Mouse (Mus musculus) CH12.LX (cell line): ENCODE data around the gene Bad.

Experiments
- CTCF ChIP-seq, 2 experiments: IDR thresholded peaks in 1 of 2; conservative IDR thresholded peaks in 1 of 2; 2 replicates each; pipeline ENCODE4 v1.5.1; 2011 to 2012; ENCODE audit warnings: low read depth in 2 of 2, low read length in 2 of 2, improper control_type of control experiment in 1 of 2, inconsistent platforms in 1 of 2, mild to moderate bottlenecking in 1 of 2, moderate library complexity in 1 of 2
- PAX5 ChIP-seq: IDR thresholded peaks from 2 replicates; pipeline ENCODE4 v1.6.1; 2012; ENCODE audit warnings: low read length, inconsistent platforms, mixed read lengths
- POLR2A ChIP-seq: IDR thresholded peaks from 2 replicates; pipeline ENCODE4 v1.6.1; 2011; ENCODE audit warnings: low read depth, mild to moderate bottlenecking, improper control_type of control experiment, low read length
- TBP ChIP-seq: conservative IDR thresholded peaks from 2 replicates; pipeline ENCODE4 v1.6.1; 2011; ENCODE audit warnings: low read depth, low read length, improper control_type of control experiment
- TCF12 ChIP-seq: IDR thresholded peaks from 2 replicates; pipeline ENCODE4 v1.6.1; 2014; ENCODE audit warnings: low read depth, mild to moderate bottlenecking, inconsistent platforms, low read length, improper control_type of control experiment
- ZMIZ1 ChIP-seq: IDR thresholded peaks from 2 replicates; pipeline ENCODE4 v1.6.1; 2012; ENCODE audit warnings: low read depth, mild to moderate bottlenecking, inconsistent platforms, low read length, improper control_type of control experiment

GRCm38 (mm10) chr19:6969665-6970381, 28.2 kb downstream of the Bad start:
- TF ChIP-seq POLR2A = peak; percentile 72
- TF ChIP-seq ZMIZ1 = no peak
- TF ChIP-seq PAX5 = no peak
- 0 out of 2 replicates have a peak, but pooled peaks have one; percentile 12 for TF ChIP-seq TCF12
- no peak for TF ChIP-seq TBP
- TF ChIP-seq CTCF (conservative IDR thresholded peaks at IDR 0.05 in 1 of 2, IDR thresholded peaks at IDR 0.05 in 1 of 2; ENCODE audit: low read depth in 2 of 2, low read length in 2 of 2) = peak; percentile 13 to 68; a peak in 2 of 4 replicates
